Mouse (Mus musculus) ES-Bruce4 (cell line): Measurements from ENCODE around the gene Aff4. TPM values are rescaled to one million over a fixed set of nuclear protein-coding genes. Genes with fewer than 3 reads are reported as not detected.

Source experiments
- H3K27ac ChIP-seq: 2 replicates; pipeline ENCODE4 v1.5.1; 2012; ENCODE audit warnings: low read length, inconsistent platforms; ENCODE audit not compliant: insufficient read depth
- H3K27me3 ChIP-seq: 2 replicates; pipeline ENCODE4 v1.6.1; 2012; ENCODE audit warnings: mild to moderate bottlenecking, low read length, inconsistent platforms; ENCODE audit not compliant: control insufficient read depth, poor library complexity, insufficient read depth, severe bottlenecking
- H3K36me3 ChIP-seq: 2 replicates; pipeline ENCODE4 v1.6.1; 2012; ENCODE audit warnings: inconsistent platforms, mild to moderate bottlenecking, low read length, moderate library complexity; ENCODE audit not compliant: control insufficient read depth, poor library complexity, insufficient read depth, severe bottlenecking
- H3K4me1 ChIP-seq: one replicate; pipeline ENCODE4 v1.8.1; 2011; ENCODE audit warnings: low read length; ENCODE audit not compliant: control insufficient read depth, insufficient read depth
- H3K4me3 ChIP-seq: 2 replicates; pipeline ENCODE4 v1.5.1; 2011; ENCODE audit warnings: low read depth, mild to moderate bottlenecking, low read length
- H3K9ac ChIP-seq: 2 replicates; pipeline ENCODE4 v1.6.1; 2012; ENCODE audit warnings: low read depth, mild to moderate bottlenecking, inconsistent platforms; ENCODE audit not compliant: poor library complexity, severe bottlenecking
- H3K9me3 ChIP-seq: replicated peaks from 2 replicates; pipeline ENCODE4 v1.6.1; 2012; ENCODE audit warnings: mild to moderate bottlenecking, low read length, inconsistent platforms; ENCODE audit not compliant: control insufficient read depth, poor library complexity, insufficient read depth, severe bottlenecking
- CTCF ChIP-seq: IDR thresholded peaks from one replicate; pipeline ENCODE4 v1.8.1; 2011; ENCODE audit warnings: low read depth, low read length
- EP300 ChIP-seq: IDR thresholded peaks from 2 replicates; pipeline ENCODE4 v1.6.1; 2011; ENCODE audit warnings: low read depth, low read length; ENCODE audit not compliant: insufficient read depth
- POLR2A ChIP-seq: IDR thresholded peaks from one replicate; pipeline ENCODE4 v1.8.1; 2011; ENCODE audit warnings: low read length; ENCODE audit not compliant: insufficient read depth
- polyA plus RNA-seq: library from polyadenylated mRNA; stranded (reverse); fragments of >200 nt; gene quantifications from 2 replicates; pipeline ENCODE4 v1.2.4, GENCODE M21; 2011; ENCODE audit warnings: low read depth; ENCODE audit not compliant: missing spikeins, insufficient read depth, insufficient read length

Aff4 gene
- polyA plus RNA-seq, 1 experiment: 314 TPM

DNA sequence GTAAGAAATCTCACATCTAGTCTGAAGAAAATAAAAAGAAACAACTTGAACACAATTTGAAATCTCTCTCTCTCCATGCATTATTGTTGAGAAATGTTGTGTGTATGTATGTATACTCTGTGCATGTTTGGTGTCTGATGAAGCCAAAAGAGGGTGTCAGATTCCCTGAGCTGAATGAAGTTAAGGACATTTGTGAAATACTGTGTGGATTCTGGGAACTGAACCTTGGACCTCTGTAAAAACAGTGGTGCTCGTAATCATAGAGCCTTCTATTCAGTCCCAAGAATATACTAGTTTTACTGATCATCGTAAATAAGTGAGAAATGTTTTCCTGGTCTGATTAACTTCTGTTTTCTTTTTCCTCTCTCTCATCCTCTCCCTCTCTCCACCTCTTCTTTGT lies 16.4 kb downstream of the Aff4 start:
- Histone ChIP-seq H3K4me3 (no peak overlapping the region), H3K36me3 (peaks cover 13% of the 10 kb centered on the region), H3K9ac (no peak overlapping the region), H3K4me1 (no peaks in the 10 kb centered on the region), H3K9me3 (no peaks in the 10 kb centered on the region), H3K27ac (no peak overlapping the region), H3K27me3 (no peaks in the 10 kb centered on the region)
- TF ChIP-seq EP300 (no peak), POLR2A (no peak), CTCF (no peak)

DNA sequence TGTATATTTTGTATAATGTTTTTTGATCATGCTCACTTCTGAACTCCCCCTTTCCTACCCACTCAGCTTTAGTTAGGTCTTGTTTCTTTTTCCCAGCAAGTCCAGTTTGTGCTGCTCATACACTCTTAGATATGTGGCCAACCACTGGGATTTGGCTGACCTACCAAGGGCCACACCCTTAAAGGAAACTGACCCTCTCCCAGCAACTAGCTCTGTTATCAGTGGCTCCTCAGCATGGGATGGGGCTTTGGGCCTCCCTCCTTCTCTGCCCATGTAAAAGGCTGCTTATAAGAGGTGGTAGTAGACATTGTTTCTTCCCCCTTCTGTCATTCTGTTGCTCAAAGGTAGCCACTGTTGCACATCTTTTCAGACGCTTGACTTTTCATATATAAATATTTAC lies 28.3 kb downstream of the Aff4 start:
- Histone ChIP-seq H3K9me3 (no peaks in the 10 kb centered on the region), H3K27ac (no peak overlapping the region), H3K27me3 (no peaks in the 10 kb centered on the region), H3K36me3 (peaks cover 26% of the 10 kb centered on the region), H3K4me3 (no peak overlapping the region), H3K4me1 (no peaks in the 10 kb centered on the region), H3K9ac (no peak overlapping the region)
- TF ChIP-seq CTCF: no peak
- TF ChIP-seq POLR2A: no peak
- no peak for TF ChIP-seq EP300

GRCm38 (mm10) chr11:53383758-53384428 lies 33.3 kb downstream of the Aff4 start:
- H3K4me3 ChIP-seq: no peak overlapping the region
- peaks cover 9% of the 10 kb centered on the region for H3K36me3 ChIP-seq

GRCm38 (mm10) chr11:53393856-53394255 lies 43.2 kb downstream of the Aff4 start:
- Histone ChIP-seq H3K36me3 (peaks cover 37% of the 10 kb centered on the region), H3K27me3 (no peaks in the 10 kb centered on the region), H3K4me3 (no peak overlapping the region), H3K9me3 (no peaks in the 10 kb centered on the region), H3K27ac (no peak overlapping the region), H3K9ac (no peak overlapping the region), H3K4me1 (no peaks in the 10 kb centered on the region)
- TF ChIP-seq EP300 (no peak), POLR2A (no peak), CTCF (no peak)

More at GRCm38 (mm10) chr11:53383758-53384428, 33.3 kb downstream of the Aff4 start:
- H3K9ac ChIP-seq: no peak overlapping the region
- no peaks in the 10 kb centered on the region for H3K27me3 ChIP-seq
- H3K9me3 ChIP-seq: no peaks in the 10 kb centered on the region
- TF ChIP-seq POLR2A: no peak
- TF ChIP-seq CTCF: no peak
- no peak for TF ChIP-seq EP300
- no peaks in the 10 kb centered on the region for H3K4me1 ChIP-seq
- no peak overlapping the region for H3K27ac ChIP-seq

GRCm38 (mm10) chr11:53403638-53404037 lies 53.0 kb downstream of the Aff4 start:
- Histone ChIP-seq H3K9me3 (no peaks in the 10 kb centered on the region), H3K4me3 (no peak overlapping the region), H3K9ac (no peak overlapping the region), H3K27ac (no peak overlapping the region), H3K27me3 (no peaks in the 10 kb centered on the region), H3K4me1 (no peaks in the 10 kb centered on the region), H3K36me3 (peaks cover 70% of the 10 kb centered on the region)
- no peak for TF ChIP-seq POLR2A
- no peak for TF ChIP-seq CTCF
- no peak for TF ChIP-seq EP300

DNA sequence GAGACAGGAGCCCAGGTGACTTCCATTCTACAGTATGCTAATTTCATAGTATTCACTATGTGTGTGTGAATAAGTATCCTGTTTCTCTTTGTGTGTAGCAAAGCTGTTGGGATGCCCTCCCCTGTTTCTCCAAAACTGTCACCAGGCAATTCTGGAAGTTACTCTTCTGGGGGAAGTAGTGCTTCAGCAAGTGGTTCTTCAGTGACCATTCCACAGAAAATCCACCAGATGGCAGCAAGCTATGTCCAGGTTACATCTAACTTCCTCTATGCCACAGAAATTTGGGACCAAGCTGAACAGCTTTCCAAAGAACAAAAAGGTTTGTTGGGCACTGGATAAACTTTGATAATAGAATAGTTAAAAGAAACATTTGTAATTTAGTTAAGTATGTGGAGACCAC lies 61.1 kb downstream of the Aff4 start:
- no peak overlapping the region for H3K4me3 ChIP-seq
- H3K9ac ChIP-seq: no peak overlapping the region
- no peaks in the 10 kb centered on the region for H3K27me3 ChIP-seq
- H3K27ac ChIP-seq: no peak overlapping the region
- TF ChIP-seq EP300 (no peak), POLR2A (no peak), CTCF (no peak)
- H3K9me3 ChIP-seq: no peaks in the 10 kb centered on the region
- H3K4me1 ChIP-seq: no peaks in the 10 kb centered on the region
- H3K36me3 ChIP-seq: peaks cover 75% of the 10 kb centered on the region
